Mouse (Mus musculus): ENCODE data around the gene Gm5141. TPM values are rescaled to one million over a fixed set of nuclear protein-coding genes. Genes with fewer than 3 reads are reported as not detected.
"Not testable (repeated sequence)": the region's sequence is repeated elsewhere in the genome, so short reads cannot be mapped to it uniquely, and the experiment has no call there.

Gm5141 gene
- total RNA-seq (2021): 1 to 10 TPM; 6.7 to 9.7 TPM

DNA sequence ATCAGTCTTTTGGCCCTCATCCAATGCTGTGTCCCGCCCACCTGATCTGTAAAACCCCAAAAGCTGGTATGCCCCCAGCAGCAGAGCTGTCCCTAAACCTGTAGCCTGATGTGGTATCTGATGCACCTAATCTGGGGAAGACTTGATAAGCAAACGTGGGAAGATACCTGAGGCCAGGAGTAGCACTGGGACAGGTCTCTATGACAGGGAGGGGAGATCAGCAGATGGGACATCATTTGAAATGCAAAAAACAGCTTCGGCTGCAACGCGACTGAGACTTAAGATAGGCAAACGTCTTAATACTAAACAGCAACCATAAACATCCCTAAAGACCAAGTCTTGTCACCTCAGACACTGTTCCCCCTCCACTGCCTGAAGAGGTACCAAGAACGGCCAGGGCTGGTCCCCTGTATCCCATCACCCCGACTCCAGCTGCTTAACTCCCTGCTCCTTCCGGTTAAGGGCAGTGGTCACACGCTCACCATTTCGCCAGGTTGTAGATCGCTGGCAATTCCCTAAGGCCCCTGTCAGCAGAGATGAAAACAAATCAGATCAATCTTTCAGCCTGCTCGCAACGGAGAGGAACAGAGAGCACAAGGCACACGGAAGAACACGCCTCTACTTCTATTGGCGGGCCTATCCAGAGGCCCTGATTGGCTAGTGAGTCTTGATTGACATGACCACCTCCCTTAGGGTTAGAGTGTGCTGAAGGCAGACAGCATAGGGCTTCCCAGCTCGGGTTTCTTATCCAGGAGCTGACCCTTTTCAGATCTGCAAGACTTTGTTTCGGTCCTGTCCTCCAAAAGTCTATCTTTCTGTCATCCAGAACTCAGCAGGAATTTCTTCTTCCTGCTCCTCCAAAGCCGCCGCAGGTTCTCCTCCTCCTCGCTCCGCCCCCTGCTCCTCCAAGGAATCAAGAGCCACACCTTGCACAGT, at the start of gene Gm5141:
TSS of gene Gm5141 (minus strand) at position 610 of the 936 bp plus-strand sequence.
- DNase-seq: peak; percentile 11

GRCm38 (mm10) chr13:62833341-62833740, 47.7 kb upstream of the Gm5141 start:
- no peak for DNase-seq
- intact Hi-C loops (cut with DNase I): no loop called here

More for the DNA sequence above, at the start of gene Gm5141:
- intact Hi-C loops (cut with DNase I): not testable (repeated sequence)

DNA sequence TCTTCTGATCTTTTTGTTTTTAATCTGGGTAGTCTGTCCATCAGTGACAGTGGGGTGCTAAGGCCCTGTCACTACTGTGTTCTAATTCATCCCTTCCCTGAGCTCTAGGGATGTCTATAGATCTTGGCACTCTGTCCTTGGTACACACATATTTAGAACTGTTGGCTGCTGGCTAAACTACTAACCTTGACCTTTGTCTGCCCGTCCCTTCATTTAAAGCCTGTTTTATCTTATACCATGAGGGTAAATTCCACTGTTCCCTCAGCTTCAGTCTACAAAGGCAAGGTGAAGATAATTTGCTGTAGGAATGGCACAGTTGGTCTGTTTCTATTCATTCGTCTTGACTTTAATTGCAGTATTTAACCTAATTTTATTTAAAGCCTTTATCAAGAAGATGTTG, 46.6 kb upstream of the Gm5141 start:
- no peak for DNase-seq
- intact Hi-C loops (cut with DNase I): no loop called here

GRCm38 (mm10) chr13:62815705-62816104, 30.1 kb upstream of the Gm5141 start:
- DNase-seq; intact Hi-C loops (cut with DNase I): not testable (repeated sequence)

DNA sequence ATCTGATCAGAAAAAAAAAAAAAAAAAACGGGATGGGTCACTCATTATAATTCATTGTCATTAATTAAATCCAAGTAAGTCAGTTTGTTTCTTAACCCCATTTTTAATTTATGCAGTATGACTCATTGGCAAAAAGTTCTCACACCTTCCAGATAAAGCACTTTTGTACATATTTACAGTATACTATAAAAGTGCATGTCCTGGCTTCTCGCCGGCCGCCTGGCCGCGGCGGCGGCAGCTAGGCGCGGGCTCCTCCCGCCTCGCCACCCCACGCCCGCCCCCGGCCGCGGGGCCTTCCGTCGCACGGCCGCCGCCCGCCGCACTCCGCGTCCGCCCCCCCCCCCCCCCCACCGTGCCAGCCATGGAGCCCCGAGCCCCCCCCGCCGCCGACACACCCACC, 27.1 kb upstream of the Gm5141 start:
- intact Hi-C loops (cut with DNase I): no loop called here
- no peak for DNase-seq

DNA sequence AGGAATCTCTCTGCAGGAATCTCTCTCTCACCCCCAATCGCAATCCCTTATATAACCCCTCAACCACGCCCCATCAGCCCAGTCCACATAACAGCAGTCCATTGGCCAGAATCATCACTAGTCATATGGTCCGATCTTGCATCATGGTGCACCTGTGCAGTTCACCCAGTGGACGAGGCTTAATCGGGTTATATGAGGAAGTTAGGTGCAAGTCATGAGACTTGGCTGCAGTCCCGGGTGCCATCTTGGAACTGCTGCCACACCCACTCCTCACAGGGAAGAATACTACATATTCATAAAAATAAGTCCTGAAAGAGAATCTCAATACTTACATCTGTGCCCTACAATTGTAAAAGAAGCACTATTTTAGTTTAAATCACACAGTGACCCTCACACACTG, 22.4 kb upstream of the Gm5141 start:
- DNase-seq; intact Hi-C loops (cut with DNase I): not testable (repeated sequence)

DNA sequence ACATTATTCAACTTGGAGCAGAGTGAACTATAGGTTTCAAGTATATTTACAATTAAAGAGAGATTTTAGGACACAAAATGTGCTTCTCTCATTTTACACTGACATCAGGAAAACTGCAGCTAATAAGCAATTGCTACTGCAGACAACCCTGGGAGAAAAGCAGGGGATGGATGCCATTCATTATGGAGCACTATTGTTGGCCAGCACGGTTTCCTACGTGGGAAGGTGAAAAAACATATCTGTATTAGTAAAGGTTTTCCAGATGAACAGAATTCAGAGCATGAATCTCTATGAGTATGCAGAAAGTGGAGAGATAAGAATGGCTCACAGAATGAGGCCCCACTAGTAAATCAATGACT, 506 bp upstream of the Gm5141 start:
- intact Hi-C loops (cut with DNase I); DNase-seq: not testable (repeated sequence)

DNA sequence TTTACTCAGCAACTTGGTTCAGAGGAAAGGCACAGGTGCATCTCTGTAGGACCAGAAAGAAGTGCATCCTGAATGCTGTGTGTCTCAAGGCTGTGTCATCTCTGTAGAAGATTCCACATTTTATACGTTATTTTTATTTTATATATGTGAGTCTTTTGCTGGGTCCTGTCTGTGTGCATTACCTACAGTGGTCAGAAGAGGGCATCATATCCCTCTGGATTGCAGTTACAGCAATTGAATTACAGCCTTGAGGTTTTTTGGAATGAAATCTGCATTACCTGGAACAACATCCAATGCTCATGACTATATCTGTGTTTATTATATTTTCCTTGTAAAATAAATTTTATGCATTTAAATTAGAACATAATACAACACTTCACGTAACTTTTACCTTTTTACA, 21.8 kb downstream of the Gm5141 start:
- intact Hi-C loops (cut with DNase I): loop anchor here (10.0 kb wide), 1 partner anchor 571 kb away; no protein-coding TSS in a partner anchor
- peak; percentile 23 for DNase-seq

- peak; percentile 46 for DNase-seq
- intact Hi-C loops (cut with DNase I): loop anchor here (10.0 kb wide), 1 partner anchor 574 kb away; no protein-coding TSS in a partner anchor
Observed at GRCm38 (mm10) chr13:62760432-62761415, 24.9 kb downstream of the Gm5141 start, which contains the start of gene Platr25. Gene Platr25 (minus strand): TSS chr13:62760709.

- no peak for DNase-seq
- intact Hi-C loops (cut with DNase I): no loop called here
Observed at GRCm38 (mm10) chr13:62733322-62733721, 52.3 kb downstream of the Gm5141 start.

Small RNA genes lying within 50 kb of the gene (microRNA-seq; reads per million reads assigned to microRNA genes)
- gene Gm24588 (not detected), gene Mir713 (not detected)

Other genes with a start within 250 kb of the Gm5141 start
- gene Zfp935, start 227.3 kb downstream of the Gm5141 start, total RNA-seq (2021): 1 to 10 TPM in 1 of 2 experiments, under 1 TPM in 1; 0.74 to 2.3 TPM
- gene Zfp934, start 214.6 kb downstream of the Gm5141 start, total RNA-seq (2021): 1 to 10 TPM; 7.8 to 9.4 TPM
- gene 6720489N17Rik, start 161.6 kb downstream of the Gm5141 start, total RNA-seq (2021): 1 to 10 TPM; 4.0 to 4.4 TPM
- 10 to 100 TPM; 15.2 to 20.5 TPM for gene Platr25, start 25.1 kb downstream of the Gm5141 start, total RNA-seq (2021)
- under 1 TPM in 1 of 2 experiments, not detected in 1; 0.79 TPM for gene Fbp2, start 72.6 kb upstream of the Gm5141 start, total RNA-seq (2021)
- gene Fbp1, start 102.5 kb upstream of the Gm5141 start, total RNA-seq (2021): under 1 TPM; 0.46 to 0.92 TPM
- 10 to 100 TPM; 42.3 to 51.9 TPM for gene 2010111I01Rik, start 179.1 kb upstream of the Gm5141 start, total RNA-seq (2021)